Mouse (Mus musculus) liver, embryonic 11.5 days (tissue): ENCODE data around the gene As3mt. TPM values are rescaled to one million over a fixed set of nuclear protein-coding genes. Genes with fewer than 3 reads are reported as not detected.

Experiments
- ATAC-seq: fragments of 200-750 bp; cut with Nextera tagmentation; replicated peaks from 2 replicates; pipeline ENCODE4 v1.8.0; 2017; ENCODE audit warnings: moderate number of reproducible peaks, mild to moderate bottlenecking, moderate TSS enrichment, moderate library complexity; ENCODE audit not compliant: low FRiP score
- DNase-seq: peaks from one replicate; pipeline ENCODE4 v3.0.0-alpha.2; 2017; ENCODE audit warnings: low spot score
- H3K27ac ChIP-seq: fragments of 300-500 bp; sonication (generic); 2 replicates; pipeline ENCODE4 v1.5.1; 2014; ENCODE audit warnings: mild to moderate bottlenecking, low read depth, low read length, control low read depth
- H3K27me3 ChIP-seq: fragments of 300-500 bp; sonication (generic); replicated peaks from 2 replicates; pipeline ENCODE4 v1.6.1; 2014; ENCODE audit warnings: low read length, mixed read lengths; ENCODE audit not compliant: control insufficient read depth, insufficient read depth
- H3K36me3 ChIP-seq: fragments of 300-500 bp; sonication (generic); 2 replicates; pipeline ENCODE4 v1.6.1; 2014; ENCODE audit warnings: mild to moderate bottlenecking, low read length, moderate library complexity, mixed read lengths; ENCODE audit not compliant: control insufficient read depth, insufficient read depth
- H3K4me1 ChIP-seq: fragments of 300-500 bp; sonication (generic); replicated peaks from 2 replicates; pipeline ENCODE4 v1.6.1; 2014; ENCODE audit warnings: low read length, mixed read lengths; ENCODE audit not compliant: control insufficient read depth, insufficient read depth
- H3K4me2 ChIP-seq: fragments of 300-500 bp; sonication (generic); 2 replicates; pipeline ENCODE4 v1.6.1; 2014; ENCODE audit warnings: mild to moderate bottlenecking, control low read depth, moderate library complexity
- H3K4me3 ChIP-seq: fragments of 300-500 bp; sonication (generic); 2 replicates; pipeline ENCODE4 v1.5.1; 2014; ENCODE audit warnings: low read depth, low read length, control low read depth
- H3K9ac ChIP-seq: fragments of 300-500 bp; sonication (generic); 2 replicates; pipeline ENCODE4 v1.6.1; 2014; ENCODE audit warnings: low read depth, low read length, control low read depth
- H3K9me3 ChIP-seq: fragments of 300-500 bp; sonication (generic); 2 replicates; pipeline ENCODE4 v1.6.1; 2016; ENCODE audit warnings: low read length, inconsistent platforms, mixed read lengths; ENCODE audit not compliant: control insufficient read depth
- WGBS: fragments of 180-500 bp; shearing (Covaris S2); extraction: QIAGEN DNeasy Blood & Tissue Kit; methylation state at CpG from one replicate; pipeline ENCODE4 v1.1.7; 2014; 5-methylcytosine and 5-hydroxymethylcytosine counted together
- polyA plus RNA-seq: library from polyadenylated mRNA; unstranded; fragments of >200 nt; fragmentation: Nextera tagmentation; extraction: Ambion mirVana; gene quantifications from 2 replicates; pipeline ENCODE4 v1.2.1, GENCODE M21; 2014

Gene As3mt
- polyA plus RNA-seq: 26.0 and 29.3 TPM in 2 replicates

DNA sequence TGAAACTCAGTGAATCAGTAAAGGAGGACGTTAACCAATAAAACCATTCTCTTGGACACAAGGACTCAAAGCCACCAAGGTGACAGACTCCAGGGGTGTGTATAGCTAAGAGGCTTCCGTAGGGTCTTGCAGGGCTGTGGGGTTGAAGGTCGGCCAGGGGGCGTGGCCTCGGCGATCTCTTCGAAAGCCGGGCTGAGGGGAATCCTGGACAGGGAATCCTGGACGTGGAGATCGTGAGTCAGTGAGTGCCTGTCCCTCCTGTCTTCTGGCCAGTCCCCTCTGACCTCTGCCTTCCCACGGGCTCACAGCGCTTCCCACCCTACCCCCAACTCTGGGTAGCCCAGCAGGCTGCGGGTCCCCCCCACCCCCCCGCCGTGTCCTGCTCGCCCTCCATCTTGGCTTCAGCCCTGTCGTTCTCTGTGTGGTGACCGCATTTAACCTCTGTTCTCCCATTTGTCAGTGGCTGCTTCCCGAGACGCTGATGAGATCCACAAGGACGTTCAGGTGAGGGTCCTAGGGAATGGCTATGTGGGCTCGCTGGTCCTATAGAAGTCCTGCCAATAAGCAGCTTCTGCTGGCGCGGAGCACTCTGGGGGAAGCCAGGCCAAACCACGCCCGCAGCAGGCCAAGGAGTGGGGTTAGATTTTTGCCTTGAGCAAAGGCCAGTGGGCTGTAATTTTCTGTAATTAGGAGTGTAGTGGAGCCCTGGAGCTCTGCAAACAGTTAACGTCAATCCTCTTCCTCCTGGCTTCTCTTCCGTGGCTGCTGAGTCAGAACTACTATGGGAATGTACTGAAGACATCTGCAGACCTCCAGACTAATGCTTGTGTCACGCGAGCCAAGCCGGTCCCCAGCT, at the start of gene As3mt:
As3mt (plus strand) TSS at position 163 of the 856 bp plus-strand sequence.
- DNase-seq (peak; percentile 76), ATAC-seq (peak; percentile 70)
- Histone ChIP-seq H3K9me3 (no peaks in the 10 kb centered on the region), H3K4me1 (peaks cover 23% of the 10 kb centered on the region), H3K4me3 (peak within 1 kb of the TSS; percentile 55), H3K27me3 (peaks cover 3% of the 10 kb centered on the region; the same call in 1 of the 2 replicates), H3K36me3 (no peaks in the 10 kb centered on the region), H3K4me2 (peak within 1 kb of the TSS; percentile 67), H3K9ac (peak within 1 kb of the TSS; percentile 65), H3K27ac (peak within 1 kb of the TSS; percentile 22; the same call in 1 of the 2 replicates)
- WGBS: 8% methylated on average over 31 of the region's 31 CpGs

DNA sequence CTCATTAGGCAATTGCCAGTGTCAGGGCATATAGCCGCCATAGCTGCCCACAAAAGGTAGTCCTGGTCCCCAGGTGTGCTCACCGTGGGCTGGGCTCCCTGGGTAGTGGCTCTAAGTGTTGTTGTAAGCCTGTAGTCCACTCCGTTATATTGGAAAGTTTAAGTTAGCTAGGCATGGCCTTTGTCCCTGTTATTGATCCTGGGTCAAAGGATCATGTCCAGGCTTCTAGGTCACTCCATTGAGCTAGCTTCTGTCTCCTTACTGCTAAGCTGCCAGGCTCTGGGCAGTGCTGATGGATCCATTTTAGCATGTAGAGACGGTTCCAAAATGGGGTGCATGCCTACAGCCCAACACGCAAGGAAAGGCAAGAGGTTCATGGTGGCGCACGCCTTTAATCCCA, 48.9 kb upstream of the As3mt start:
- no peaks in the 10 kb centered on the region for H3K9me3 ChIP-seq
- peaks cover 36% of the 10 kb centered on the region for H3K36me3 ChIP-seq
- no peak overlapping the region for H3K4me3 ChIP-seq
- H3K27me3 ChIP-seq: no peaks in the 10 kb centered on the region
- no peak overlapping the region for H3K9ac ChIP-seq
- peaks cover 2% of the 10 kb centered on the region; the same call in 1 of the 2 replicates for H3K4me1 ChIP-seq
- ATAC-seq (no peak), DNase-seq (no peak)
- no peak overlapping the region; the same call in 1 of the 2 replicates for H3K27ac ChIP-seq
- 88% methylated on average over 7 of the region's 7 CpGs for WGBS
- no peak overlapping the region for H3K4me2 ChIP-seq

DNA sequence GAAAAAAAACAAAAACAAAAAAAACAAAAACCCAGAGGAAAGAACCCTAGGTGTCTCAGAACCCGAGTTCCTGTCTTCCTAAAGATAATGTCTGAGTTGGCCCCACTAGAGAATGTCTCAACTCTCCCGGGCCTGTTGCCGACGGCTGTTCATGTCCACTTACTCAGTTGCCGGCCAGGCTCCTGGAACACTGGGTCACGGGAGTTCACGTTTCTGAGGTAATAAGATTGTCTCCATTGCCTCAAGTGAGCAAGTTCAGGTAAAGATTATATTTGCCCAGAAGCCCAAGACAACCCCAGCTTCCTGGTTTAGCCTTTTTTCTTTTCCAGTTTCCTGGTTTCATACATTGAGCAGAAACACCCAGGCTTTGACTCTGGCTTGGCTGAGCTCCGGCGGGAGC, 48.4 kb upstream of the As3mt start:
- H3K27me3 ChIP-seq: no peaks in the 10 kb centered on the region
- H3K4me1 ChIP-seq: peaks cover 2% of the 10 kb centered on the region; the same call in 1 of the 2 replicates
- 80% methylated on average over 9 of the region's 9 CpGs for whole genome bisulfite sequencing
- peaks cover 31% of the 10 kb centered on the region for H3K36me3 ChIP-seq
- no peak overlapping the region for H3K4me3 ChIP-seq
- H3K4me2 ChIP-seq: no peak overlapping the region
- no peak for DNase-seq
- H3K27ac ChIP-seq: no peak overlapping the region
- H3K9ac ChIP-seq: no peak overlapping the region
- ATAC-seq: no peak
- H3K9me3 ChIP-seq: no peaks in the 10 kb centered on the region

DNA sequence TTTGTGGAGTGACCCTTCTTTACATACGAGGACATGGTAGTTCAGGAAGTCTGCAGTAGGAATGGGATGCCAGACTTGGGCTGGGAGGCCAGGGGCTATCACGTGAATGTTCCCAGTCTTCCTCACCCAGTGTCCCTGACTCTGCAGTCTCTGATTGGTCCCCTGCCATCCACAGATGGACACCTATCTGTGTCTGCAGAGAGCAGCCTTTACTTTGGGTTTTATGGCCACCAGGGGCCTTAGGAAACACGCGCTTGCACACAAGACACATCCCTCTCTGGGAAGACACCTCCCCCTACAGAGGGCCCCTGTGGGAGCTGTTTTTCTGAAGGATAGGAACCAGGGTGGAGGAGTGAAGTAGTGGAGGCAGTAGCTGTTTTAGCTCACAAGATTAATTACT, 45.7 kb upstream of the As3mt start:
- peaks cover 2% of the 10 kb centered on the region; the same call in 1 of the 2 replicates for H3K4me1 ChIP-seq
- H3K9me3 ChIP-seq: no peaks in the 10 kb centered on the region
- ATAC-seq (no peak), DNase-seq (no peak)
- WGBS: 61% methylated on average over 4 of the region's 4 CpGs
- peaks cover 8% of the 10 kb centered on the region for H3K36me3 ChIP-seq
- H3K27me3 ChIP-seq: no peaks in the 10 kb centered on the region
- H3K27ac ChIP-seq: no peak overlapping the region
- no peak overlapping the region for H3K4me3 ChIP-seq
- H3K4me2 ChIP-seq: no peak overlapping the region
- H3K9ac ChIP-seq: no peak overlapping the region

DNA sequence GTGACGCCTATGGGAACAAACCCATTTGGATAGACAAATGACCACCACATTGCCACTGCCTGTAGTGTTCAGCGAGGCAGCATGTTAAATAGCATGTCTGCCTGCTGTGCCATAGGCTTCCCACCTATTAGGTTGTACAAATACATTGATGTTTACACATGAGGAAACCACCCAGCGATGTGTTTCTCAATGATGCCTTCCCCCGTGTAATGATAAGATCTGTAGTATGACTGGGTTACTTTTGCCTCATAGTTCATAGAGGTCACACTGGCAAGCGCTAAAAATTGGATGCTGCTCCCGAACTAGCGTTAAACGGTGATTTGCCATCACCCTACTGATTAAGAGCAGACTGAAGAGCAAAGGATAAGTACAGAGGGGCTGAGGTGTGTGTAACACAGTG, 45.0 kb upstream of the As3mt start:
- no peak overlapping the region for H3K4me2 ChIP-seq
- H3K9me3 ChIP-seq: no peaks in the 10 kb centered on the region
- H3K27me3 ChIP-seq: no peaks in the 10 kb centered on the region
- no peak overlapping the region for H3K9ac ChIP-seq
- ATAC-seq (no peak), DNase-seq (no peak)
- H3K4me3 ChIP-seq: no peak overlapping the region
- WGBS: 69% methylated on average over 8 of the region's 8 CpGs
- H3K4me1 ChIP-seq: peaks cover 2% of the 10 kb centered on the region; the same call in 1 of the 2 replicates
- peaks cover 1% of the 10 kb centered on the region for H3K36me3 ChIP-seq
- H3K27ac ChIP-seq: no peak overlapping the region

DNA sequence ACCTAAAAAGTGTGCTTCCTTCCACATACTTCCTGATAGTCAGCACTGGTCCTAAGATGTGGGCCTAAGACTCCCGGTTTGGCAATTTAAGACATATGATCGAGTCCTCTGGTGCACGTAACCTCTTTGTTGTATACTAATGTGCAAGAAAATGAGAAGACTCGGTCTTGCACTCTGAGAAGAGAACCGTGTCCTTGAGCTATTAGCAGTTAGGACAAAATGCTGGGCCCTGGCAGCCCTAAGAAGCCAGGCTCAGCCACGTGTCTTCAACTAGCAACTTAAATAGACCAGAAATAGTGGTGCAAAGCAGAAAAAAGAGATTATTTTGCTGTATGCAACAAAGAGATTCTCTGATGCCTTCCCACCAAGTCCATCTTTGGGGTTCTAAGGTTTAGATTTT, 44.5 kb upstream of the As3mt start:
- Histone ChIP-seq H3K4me1 (peaks cover 2% of the 10 kb centered on the region; the same call in 1 of the 2 replicates), H3K9ac (no peak overlapping the region), H3K27me3 (no peaks in the 10 kb centered on the region), H3K36me3 (no peaks in the 10 kb centered on the region), H3K4me3 (no peak overlapping the region), H3K4me2 (no peak overlapping the region), H3K27ac (no peak overlapping the region), H3K9me3 (no peaks in the 10 kb centered on the region)
- 81% methylated on average over 6 of the region's 6 CpGs for WGBS
- DNase-seq (no peak), ATAC-seq (no peak)

DNA sequence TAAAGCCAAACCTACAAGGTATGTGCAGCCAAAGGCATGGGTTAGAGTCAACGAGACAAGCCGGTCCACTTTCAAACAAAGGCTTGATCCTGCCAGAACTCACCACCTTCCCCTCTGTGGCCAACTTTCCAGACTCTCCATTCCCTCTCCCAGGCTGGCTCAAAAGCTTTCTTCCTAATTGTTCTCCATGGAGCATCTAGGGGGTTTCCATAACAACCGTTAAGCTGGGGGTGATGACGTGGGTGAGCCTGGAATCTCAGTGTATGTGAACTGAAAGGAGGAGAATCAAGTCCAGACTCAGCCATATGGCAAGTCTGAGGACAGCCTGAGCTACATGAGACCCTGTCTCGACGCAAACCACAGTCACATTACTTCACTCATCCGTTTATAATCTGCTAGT, 41.8 kb upstream of the As3mt start:
- H3K36me3 ChIP-seq: no peaks in the 10 kb centered on the region
- ATAC-seq (no peak), DNase-seq (no peak)
- H3K4me1 ChIP-seq: peaks cover 15% of the 10 kb centered on the region
- H3K4me3 ChIP-seq: no peak overlapping the region
- no peaks in the 10 kb centered on the region for H3K9me3 ChIP-seq
- no peaks in the 10 kb centered on the region for H3K27me3 ChIP-seq
- H3K4me2 ChIP-seq: no peak overlapping the region
- H3K9ac ChIP-seq: no peak overlapping the region
- 69% methylated on average over 7 of the region's 7 CpGs for WGBS
- H3K27ac ChIP-seq: no peak overlapping the region

DNA sequence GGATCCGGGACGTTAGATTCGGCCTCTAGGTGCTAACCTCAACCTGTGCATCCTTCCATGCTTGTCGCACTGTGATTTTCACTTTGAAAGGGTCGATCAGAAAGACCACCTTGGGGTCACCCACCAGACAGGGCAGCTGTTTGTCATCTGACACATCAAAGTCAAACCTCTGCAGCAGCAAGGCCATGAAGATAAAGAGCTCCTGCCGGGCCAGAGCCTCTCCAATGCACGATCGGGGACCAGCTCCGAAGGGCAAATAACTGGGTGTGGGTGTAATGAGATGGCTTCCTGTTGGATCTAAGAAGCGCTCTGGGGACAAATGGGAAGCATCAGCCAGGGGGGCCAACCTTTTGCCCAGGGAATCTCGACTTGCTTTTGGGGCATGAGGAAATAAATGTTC, 40.0 kb upstream of the As3mt start:
- no peak overlapping the region for H3K9ac ChIP-seq
- DNase-seq: no peak
- ATAC-seq: no peak
- no peaks in the 10 kb centered on the region for H3K36me3 ChIP-seq
- no peak overlapping the region for H3K4me3 ChIP-seq
- no peaks in the 10 kb centered on the region for H3K9me3 ChIP-seq
- 42% methylated on average over 11 of the region's 11 CpGs for WGBS
- H3K27me3 ChIP-seq: no peaks in the 10 kb centered on the region; the same call in 1 of the 2 replicates
- no peak overlapping the region for H3K27ac ChIP-seq
- peaks cover 17% of the 10 kb centered on the region for H3K4me1 ChIP-seq
- no peak overlapping the region for H3K4me2 ChIP-seq

DNA sequence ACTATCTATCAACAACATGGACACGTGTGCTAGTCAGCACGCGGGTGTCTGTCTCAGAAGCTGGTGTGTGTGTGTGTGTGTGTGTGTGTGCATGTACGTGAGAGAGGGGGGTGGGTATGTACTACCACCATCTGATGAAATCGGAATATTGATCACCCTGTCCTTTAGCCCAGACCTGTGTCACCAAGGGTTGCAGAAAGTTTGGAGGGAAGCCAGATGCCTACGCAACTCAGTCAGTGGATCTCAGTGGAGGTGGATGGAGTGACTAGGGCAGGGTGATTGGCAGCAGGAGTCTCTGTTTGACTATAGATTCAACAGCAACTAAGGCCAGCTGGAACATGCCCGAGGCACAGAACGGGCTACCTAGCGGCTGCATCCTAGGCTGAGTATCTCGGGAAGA, 39.0 kb upstream of the As3mt start:
- H3K4me3 ChIP-seq: no peak overlapping the region
- no peak overlapping the region for H3K9ac ChIP-seq
- H3K27ac ChIP-seq: no peak overlapping the region
- WGBS: 76% methylated on average over 10 of the region's 10 CpGs
- ATAC-seq (peak; percentile 64), DNase-seq (no peak)
- H3K4me1 ChIP-seq: peaks cover 20% of the 10 kb centered on the region
- H3K27me3 ChIP-seq: no peaks in the 10 kb centered on the region; the same call in 1 of the 2 replicates
- H3K36me3 ChIP-seq: no peaks in the 10 kb centered on the region
- H3K9me3 ChIP-seq: no peaks in the 10 kb centered on the region
- no peak overlapping the region for H3K4me2 ChIP-seq
